Mouse (Mus musculus) monocyte, adult 59 days (primary cell): ENCODE data around the gene Kctd20. TPM values are rescaled to one million over a fixed set of nuclear protein-coding genes. Genes with fewer than 3 reads are reported as not detected.

Source experiments
- total RNA-seq, 2 experiments: library from RNA; stranded (reverse); gene quantifications; one replicate each; pipeline ENCODE4 v1.2.4; 2023

Kctd20 gene
- total RNA-seq: 100 to 1,000 TPM; 109 to 122 TPM

GRCm38 (mm10) chr17:28951831-28952799 is at the start of gene Kctd20:
Gene Kctd20, plus strand, starts transcription at chr17:28951950.

GRCm38 (mm10) chr17:28915060-28915628 is 36.6 kb upstream of the Kctd20 start, which contains the start of gene 4930539E08Rik:
Gene 4930539E08Rik, minus strand, starts transcription at chr17:28915324.

DNA sequence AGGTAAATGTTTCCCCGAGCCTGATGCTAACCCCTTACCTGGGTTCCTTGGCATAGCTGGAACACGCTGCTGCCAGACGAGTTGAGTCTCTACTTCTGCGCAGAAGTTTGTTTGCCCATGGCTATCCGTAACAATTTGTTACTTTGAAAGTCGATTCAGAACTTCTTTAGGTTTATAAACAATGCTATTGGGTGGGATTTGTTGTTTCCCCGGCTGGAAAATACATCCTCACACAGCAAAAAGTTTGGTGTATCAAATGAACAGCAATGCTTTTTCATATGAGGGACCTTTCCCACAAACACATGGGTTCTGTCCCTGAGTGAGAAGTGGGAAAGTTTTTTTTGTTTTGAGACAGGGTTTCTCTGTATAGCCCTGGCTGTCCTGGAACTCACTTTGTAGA is 8.0 kb upstream of the Kctd20 start, which contains the start of gene Pxt1:
Gene Pxt1, minus strand, starts transcription at position 101 of the 400 bp plus-strand sequence.

DNA sequence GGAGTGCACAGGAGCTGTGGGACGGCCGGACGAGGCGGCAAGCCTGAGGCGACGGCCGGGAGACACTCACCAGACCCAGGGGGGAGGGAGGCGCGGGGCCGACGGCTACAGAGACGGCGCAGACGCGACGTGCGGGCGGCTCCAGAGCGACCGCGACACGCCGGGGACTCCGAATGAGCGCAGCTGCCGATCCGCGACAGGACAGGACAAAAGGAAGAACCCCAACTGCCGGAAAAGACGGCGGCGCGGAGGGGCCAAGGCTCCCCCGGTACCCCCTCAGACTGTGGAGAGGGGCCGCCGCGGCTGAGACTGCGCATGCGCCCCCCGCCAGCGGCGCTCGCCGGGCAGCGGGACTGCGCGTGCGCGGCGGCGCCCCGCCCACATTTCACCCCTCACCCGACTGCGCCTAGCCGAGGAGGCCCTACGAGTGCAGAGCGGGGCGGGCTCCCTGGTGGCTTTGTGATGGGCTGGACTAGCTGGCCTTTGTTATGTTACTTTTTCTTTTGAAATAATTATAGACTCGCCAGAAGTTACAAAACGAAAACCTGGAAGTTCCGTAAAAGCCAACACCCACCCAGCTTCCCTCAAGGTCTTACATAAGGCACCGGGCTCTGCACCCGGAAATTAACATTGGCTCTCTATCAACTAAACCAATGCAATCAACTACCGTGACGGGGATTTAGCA is 56.0 kb downstream of the Kctd20 start, which contains the start of gene Stk38:
Gene Stk38, minus strand, starts transcription at position 355 of the 685 bp plus-strand sequence.

Other genes with a start within 250 kb of the Kctd20 start
- gene AC170998.1, start 225.9 kb upstream of the Kctd20 start, total RNA-seq: 10 to 100 TPM; 22.7 to 23.6 TPM
- 1 to 10 TPM; 4.6 to 5.9 TPM for gene Mapk13, start 182.7 kb upstream of the Kctd20 start, total RNA-seq
- gene Brpf3, start 150.9 kb upstream of the Kctd20 start, total RNA-seq: 10 to 100 TPM; 42.3 to 46.6 TPM
- gene Pnpla1, start 93.5 kb upstream of the Kctd20 start, total RNA-seq: not detected
- gene 4930539E08Rik, start 36.6 kb upstream of the Kctd20 start, total RNA-seq: under 1 TPM in 1 of 2 experiments, not detected in 1; 0.13 TPM
- not detected for gene Pxt1, start 8.1 kb upstream of the Kctd20 start, total RNA-seq
- gene Stk38, start 56.0 kb downstream of the Kctd20 start, total RNA-seq: 100 to 1,000 TPM; 382 to 410 TPM
- gene Srsf3, start 80.7 kb downstream of the Kctd20 start, total RNA-seq: 100 to 1,000 TPM; 322 to 336 TPM
- 100 to 1,000 TPM; 143 to 144 TPM for gene Cdkn1a, start 139.0 kb downstream of the Kctd20 start, total RNA-seq
- gene Rab44, start 162.2 kb downstream of the Kctd20 start, total RNA-seq: 10 to 100 TPM; 19.2 to 34.7 TPM